Mouse (Mus musculus): Measurements from ENCODE around the gene Commd1.

The Commd1 gene

DNA sequence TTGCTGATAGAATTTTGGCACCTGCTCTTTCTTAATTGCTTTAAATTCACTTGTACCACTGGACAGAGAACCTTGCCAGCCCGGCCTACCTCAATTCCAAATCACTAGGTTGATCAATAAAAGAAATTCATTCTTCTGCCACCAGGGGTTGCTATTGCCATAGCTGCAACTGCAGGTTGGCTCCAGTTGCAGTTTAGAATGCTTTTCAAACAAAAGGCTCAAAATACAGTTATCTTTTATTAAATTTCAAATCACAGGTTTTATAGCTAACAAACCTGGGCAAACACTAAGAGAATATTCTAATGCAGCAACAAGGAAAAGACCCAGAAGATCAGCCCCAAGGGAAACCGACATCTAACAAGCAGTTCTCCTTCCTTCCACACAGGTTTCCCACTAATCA is 5.2 kb upstream of the Commd1 start:
- peak; percentile 24 to 33 for DNase-seq

DNA sequence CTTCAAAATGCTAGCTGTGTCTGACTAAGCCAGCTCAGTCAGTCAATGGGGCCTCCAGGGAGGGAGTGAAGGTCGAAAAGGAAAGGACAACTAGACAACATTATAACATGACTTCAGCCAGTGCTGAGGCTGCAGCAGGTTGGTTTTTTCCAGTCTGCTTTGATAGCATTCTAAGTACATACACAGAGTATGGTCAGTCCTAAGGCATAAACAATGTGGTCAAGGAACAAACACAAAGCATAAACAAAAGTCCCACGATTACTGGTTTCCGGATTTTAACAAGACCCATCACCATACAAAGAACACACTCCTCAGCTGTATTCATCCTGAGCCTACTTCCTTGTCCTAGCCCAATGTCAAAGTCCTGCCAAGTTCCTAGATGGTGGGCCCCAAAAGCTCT is 3.3 kb upstream of the Commd1 start:
- no peak for DNase-seq

DNA sequence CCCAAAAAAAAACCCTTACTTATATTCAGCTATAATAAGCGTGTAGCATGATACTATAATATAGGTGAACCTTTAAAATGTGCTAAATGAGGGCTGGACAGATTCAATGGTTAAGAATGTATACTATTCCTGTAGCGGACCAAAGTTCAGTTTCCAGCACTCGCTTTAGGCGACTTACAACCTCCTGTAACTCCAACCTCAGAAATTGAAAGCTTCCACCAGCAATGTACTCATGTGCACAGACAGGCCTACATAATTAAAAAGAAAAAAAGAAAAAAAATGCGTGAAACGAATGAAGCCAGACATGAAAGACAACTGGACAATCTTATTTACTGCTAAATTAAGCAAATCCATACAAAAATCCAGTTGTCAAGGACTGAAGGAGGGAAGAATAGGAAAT is 664 bp upstream of the Commd1 start:
- no peak for DNase-seq

DNA sequence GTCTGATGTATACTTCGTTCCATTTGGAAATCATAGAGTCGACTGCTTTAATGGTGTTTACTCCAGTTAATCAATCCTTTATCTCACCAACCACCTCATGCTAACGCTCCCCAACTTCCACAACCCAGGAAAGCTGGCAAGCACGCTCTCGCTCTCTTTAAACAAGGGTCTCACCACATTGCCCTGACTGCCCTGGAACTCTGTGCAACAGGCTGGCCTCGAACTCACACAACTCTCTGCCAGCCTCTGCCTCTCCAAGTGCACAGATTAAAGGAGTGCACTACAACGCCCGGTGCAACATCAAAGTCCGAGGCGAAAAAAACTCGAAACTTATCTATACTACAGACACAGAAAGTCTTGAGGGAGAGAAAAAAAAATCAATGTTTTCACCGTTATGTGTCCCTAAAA is 635 bp downstream of the Commd1 start:
- DNase-seq, result no peak

DNA sequence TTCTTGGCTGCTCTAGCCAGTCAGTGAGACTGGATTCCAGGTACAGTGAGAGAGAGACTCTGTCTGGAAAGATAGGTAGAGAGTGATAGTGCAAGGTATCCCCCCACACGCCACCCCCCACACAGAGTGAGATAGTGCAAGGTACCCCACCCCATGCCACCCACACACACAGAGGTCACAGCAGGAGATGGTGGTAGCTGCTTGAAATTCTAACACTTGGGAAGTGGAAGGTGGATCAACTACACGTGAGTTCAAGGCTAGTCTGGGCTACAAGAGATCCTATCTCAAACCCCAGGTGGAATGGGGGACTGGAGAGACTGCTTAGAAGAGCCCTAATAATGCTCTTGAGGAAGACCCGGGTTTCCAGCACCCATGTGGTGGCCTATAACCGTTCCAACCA is 1.1 kb downstream of the Commd1 start:
- no peak for DNase-seq

DNA sequence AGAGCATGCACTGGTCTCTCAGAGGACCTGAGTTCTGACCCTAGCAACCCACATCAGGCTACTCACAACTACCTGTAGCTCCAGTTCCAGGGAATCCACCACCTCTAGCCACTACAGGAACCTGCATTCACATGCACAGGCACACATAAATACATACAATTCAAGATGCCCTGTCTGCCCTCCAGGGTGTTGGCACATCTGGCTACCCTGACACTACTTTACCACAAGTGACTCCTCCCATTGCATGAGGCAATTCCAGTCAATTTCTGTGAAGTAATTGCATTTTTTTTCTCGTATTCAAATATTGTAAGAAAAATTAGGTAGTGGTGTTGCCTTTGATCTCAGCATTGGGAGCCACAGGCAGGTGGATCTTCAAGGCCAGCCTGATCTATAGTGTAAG is 3.0 kb downstream of the Commd1 start:
- no peak for DNase-seq

DNA sequence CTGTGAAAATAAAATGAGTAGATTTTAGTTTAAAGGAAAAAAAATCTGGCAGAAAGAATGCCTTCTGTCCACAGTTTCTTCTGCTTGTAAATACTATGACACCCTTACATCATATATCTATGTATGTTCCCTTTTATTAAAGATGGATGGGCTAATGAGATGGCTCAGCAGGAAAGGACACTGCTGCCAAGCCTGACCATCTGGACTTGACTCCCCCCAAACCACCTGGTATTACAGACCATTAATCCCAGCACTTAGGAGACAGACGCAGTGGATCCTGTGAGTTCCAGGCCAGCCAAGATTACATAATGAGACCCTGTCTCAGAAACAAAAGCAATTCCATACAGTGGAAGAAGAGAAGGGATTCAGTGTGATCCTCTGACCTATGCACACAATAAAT is 3.5 kb downstream of the Commd1 start:
- no peak for DNase-seq

DNA sequence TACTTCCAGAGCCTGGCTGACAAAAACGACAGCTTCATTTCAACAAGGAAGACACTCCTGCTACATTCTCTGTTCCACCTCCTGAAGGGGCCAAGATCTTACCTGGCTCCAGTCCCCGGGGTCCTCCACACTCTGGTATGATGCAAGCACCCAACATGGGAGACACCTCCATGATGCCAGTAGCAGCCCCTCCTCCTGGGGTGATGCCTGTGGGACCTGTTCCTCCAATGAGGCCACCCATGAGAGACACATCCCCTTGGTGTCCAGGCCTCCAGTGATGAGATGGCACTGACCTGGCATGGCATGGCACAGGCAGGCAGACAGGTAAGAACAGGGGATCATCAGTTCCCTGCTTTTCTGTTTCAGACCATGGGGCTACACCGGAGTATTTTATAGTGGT is 4.0 kb downstream of the Commd1 start:
- no peak for DNase-seq

DNA sequence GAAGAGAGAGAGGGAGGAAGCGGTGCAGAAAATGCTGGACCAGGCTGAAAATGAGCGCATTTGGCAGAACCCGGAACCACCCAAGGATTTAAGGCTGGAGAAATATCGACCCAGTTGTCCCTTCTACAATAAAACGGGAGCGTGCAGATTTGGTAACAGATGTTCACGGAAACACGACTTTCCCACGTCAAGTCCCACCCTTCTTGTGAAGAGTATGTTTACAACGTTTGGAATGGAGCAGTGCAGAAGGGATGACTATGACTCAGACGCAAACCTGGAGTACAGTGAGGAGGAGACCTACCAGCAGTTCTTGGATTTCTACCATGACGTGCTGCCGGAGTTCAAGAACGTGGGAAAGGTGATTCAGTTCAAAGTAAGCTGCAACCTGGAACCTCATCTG is 8.6 kb downstream of the Commd1 start:
- no peak for DNase-seq

DNA sequence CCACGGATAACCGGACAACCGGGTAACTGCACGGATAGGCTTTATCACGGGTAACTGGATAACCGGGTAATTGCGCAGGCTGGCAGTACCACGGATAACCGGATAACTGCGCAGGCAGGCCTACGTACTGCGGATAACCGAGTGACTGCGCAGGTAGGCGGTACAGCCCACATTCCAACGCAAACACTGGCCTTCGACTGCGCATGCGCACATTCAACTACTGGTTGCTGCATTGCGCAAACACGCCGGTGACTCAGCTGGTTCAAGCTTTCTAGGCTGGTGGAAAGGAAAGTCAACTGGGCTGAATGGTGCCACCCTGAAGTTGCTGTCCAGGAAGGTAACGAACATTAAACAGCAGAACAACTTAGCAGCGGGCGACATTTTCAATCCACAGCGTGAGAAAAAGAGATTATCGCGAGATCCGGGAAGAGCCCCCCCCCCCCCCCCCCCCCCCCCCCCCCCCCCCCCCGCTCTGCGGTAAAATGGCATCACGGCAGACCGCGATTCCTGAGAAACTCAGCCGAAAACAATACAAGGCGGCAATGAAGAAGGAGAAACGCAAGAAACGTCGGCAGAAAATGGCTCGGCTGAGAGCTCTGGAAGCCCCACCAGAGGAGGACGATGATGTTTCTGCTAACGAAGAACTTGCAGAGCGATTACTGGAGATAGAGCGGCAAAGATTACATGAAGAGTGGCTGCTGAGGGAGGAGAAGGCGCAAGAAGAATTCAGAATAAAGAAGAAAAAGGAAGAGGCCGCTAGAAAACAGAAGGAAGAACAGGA is 9.2 kb downstream of the Commd1 start:
- DNase-seq, result peak; percentile 82 to 88

DNA sequence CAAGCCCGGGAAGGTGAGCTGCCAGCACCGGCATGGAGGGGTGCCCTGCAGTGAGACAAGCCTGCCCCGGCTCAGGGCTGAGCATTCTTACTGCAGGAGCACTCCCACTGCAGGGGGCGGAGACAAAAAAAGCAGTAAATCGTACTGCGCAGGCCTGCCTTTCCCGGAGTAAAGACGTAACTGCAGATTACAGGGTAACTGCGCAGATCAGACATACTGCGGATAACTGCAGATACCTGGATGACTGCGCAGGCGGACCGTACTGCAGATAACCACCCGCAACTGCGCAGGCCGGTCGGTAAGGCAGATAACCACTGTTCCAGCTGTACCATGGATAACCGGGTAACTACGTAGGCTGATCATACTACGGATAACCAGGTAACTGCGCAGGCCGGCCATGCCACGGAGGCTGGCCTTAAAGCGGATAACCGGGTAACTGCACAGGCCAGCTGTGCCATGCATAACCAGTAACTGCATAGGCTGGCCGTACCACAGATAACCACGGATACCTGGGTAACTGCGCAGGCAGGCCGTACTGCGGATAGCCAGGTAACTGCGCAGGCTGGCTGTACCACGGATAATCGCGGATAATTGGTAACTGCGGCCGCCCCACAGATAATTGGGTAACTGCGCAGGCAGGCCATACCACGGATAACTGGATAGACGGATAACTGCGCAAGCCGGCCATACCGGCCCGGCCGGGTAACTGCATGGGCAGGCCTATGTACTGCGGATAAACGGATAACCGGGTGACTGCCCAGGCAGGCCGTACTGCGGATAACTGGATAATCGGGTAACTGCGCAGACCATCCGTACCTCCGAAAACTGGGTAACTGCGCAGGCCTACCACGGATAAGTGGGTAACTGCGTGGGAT is 10.1 kb downstream of the Commd1 start, which contains the start of gene Zrsr1:
Gene Zrsr1 (plus strand): TSS at position 171 of the 875 bp plus-strand sequence.
- DNase-seq, result peak; percentile 61 to 76

DNA sequence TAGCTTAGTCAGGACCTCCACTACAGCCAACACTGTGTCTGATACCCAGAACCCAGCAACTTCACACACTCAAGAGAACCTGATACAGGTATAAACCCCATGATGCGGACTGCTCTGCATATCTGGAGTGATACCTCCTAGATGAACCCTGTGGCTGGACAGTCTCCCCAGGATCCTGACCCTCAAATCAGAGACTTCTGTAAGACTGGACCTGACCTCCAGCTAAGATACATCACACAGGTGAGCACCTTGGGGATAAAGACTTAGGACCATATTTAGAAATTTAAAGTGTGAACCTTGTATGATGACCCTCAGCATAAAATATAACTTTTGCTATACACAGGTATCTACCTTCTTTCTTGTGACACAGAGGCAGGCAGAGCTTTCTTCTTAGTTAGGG is 11.6 kb downstream of the Commd1 start:
- no peak for DNase-seq

DNA sequence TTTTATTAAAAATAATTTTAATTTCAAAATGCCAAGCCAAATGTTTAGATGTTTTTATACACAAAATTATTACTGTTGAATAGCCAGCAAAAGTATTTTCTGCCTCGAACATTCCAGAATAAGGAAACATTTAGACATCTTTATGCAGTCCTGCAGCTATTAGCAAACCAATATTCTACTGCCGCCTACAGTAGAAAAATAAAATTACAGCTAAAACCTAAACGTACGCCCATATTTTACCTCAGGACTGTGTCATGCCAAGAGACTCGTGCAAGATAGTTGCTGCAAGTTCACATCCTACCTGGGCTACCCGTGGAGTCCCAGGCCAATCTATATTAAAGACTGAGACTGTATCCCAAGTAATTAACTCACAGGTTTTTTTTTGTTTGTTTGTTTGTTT is 12.7 kb downstream of the Commd1 start:
- DNase-seq, result no peak

DNA sequence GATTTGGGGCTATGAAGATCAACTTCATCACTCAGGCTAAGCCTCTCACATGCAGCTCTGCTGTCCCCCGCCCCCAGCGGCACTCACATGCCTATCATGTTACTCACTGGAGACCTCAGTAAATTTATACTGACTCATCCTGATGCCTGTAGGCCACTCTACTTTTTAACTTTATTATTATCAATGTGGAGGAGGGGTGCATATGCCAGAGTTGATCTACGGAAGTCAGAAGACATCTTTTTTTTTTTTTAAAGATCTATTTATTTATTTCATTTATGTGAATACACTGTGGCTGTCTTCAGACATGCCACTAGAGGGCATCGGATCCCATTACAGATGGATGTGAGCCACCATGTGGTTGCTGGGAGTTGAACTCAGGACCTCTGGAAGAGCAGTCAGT is 16.7 kb downstream of the Commd1 start:
- DNase-seq, result peak in 1 of 2 experiments; percentile 39

DNA sequence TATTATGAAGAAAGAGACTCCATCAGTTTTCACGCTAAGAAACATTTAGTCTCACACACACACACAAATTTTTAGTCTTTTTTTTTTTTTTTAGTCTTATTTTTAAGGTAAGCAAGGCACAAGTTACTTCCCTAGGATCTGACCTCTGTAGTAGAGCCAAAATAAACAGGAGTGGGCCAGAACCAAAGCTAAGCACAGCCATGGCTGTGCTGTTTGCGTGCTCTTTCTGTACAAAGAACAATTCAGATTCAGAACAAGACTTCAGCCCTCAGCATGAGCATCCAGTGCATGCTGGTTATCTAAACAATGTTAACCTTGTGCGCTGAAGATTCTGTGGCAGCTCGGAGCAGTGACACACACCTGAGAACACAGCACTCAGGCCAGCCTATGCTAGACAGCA is 17.8 kb downstream of the Commd1 start:
- no peak for DNase-seq

DNA sequence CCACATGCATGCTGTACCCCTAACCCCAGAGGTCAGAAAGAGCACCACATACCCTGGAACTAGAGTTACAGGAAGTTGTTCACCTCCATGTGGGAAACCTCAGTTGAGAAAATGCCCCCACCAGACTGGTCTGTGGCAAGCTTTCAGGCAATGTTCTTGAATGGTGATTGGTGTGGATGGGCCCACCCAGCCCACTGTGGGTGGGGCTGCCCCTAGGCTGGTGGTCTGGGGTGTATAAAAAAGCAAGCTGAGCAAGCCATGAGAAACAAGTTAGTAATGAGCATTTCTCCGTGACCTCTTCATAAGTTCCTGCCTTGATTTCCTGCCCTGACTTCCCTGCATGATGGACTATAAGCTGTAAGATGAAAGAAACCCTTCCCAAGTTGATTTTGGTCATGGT is 20.1 kb downstream of the Commd1 start:
- no peak for DNase-seq

DNA sequence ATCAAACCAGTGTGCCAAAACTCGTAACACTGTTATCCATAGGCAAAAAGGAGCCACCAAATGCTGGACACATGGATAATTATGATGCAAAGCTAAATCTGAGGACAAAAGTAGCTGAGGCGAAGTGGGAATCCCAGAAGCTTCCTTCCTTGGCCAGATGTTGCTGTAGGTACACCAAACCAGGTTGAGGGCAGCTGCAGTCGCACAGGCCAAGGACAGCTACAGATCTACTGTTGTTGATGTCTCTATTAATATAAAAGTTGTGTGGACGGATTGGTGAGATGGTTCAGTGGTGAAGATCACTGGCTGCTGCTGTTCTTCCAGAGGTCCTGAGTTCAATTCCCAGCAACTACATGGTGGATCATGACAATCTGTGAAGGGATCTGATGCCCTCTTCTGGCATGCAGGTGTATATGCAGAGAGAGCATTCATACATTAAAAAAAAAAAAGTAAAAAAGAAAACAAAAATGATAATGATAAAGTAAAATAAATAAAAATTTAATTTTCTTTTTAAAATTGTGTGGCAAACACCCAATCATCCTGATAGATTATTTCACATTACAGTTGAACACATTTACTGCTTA is 24.3 kb downstream of the Commd1 start:
- no peak for DNase-seq

DNA sequence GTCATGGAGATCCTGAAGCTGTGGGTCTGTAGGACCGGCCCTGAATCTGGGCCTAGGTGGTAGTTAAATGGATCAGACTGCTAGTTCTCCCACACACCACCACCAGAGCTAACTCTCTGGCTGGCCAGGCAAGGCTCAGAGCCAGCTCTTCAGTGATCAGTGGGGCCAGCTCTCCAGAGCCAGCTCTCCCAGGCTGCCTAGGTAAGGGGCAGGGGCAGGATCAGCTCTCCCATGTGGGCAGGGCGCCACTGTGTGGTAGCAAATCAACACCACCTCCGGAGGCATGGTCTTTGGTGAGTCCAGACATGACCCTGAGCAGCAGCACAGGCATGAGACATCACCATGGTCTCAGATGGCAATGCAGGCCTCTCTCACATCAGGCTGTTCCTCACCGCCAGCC is 25.4 kb downstream of the Commd1 start:
- peak; percentile 72 to 81 for DNase-seq

DNA sequence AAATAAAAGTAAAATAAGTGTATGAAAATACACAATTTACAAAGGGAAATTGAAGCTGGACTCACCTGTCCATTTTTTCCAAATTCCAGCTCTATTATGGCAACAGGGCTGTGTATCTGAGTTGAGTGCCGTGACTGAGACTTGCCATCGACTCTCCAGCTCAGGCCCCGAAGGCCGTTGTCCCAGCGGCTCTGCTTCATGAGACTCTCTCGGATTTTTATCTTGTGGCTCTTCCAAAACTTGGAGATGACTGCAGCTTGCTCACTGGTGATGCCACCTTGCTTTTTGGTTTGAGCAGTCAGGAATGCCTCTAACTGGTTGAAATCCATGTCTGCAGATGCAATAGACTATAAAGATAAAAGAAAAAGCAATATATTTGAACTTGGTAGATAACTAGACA is 25.8 kb downstream of the Commd1 start:
- no peak for DNase-seq

DNA sequence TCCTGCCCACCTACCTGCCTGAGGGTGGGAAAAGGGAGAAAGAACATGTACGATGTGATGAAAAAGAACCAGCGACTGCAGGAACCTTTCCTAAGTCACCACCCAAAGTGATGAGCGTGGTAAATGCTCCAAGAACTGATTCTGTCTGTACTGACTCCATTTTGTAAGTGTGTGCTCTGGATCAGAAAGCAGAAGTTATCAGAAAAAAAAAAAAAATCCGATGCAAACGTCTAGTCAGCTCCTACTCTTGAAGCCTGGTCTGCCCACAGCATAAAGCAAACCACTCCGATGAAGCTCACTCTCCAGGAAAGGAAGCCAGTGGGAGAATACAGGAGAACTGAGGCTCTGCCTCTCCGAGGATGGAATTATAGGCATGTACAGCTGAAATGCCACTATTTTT is 29.5 kb downstream of the Commd1 start:
- DNase-seq, result no peak

DNA sequence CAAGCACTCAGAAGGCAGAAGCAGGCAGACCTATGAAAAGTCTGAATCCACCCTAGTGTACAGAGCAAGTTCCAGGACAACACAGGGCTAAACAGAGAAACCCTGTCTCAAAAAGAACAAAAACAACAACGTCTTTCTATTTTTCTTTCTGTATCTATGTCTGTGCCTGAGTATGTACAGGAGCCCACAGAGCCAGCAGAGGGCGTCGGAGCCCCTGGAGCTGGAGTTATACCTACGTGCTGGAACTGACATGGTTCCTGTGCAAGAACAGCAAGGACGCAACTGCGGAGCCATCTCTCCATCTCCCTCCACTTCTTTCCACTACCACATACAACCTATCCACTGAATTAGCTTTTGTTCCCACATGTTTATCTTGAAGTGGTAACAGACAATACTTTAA is 32.1 kb downstream of the Commd1 start:
- no peak for DNase-seq

DNA sequence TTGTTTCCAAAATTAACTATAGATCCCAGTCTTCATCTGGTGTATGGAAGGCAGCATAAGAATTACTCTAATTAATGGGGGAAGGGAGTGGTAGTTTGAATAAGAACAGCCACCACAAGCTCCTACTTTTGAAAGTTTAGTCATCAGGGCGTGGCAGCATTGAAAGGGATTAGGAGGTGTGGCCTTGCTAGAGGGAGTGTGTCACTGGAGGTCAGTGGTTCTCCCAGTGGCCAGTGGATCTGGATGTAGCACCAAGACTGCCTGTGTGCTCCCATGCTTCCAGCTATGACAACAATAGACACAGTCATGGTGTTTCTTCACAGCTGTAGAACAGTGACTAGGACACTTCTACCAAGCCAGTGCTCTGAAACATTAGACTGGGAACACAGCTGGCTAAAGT is 33.1 kb downstream of the Commd1 start:
- no peak for DNase-seq

DNA sequence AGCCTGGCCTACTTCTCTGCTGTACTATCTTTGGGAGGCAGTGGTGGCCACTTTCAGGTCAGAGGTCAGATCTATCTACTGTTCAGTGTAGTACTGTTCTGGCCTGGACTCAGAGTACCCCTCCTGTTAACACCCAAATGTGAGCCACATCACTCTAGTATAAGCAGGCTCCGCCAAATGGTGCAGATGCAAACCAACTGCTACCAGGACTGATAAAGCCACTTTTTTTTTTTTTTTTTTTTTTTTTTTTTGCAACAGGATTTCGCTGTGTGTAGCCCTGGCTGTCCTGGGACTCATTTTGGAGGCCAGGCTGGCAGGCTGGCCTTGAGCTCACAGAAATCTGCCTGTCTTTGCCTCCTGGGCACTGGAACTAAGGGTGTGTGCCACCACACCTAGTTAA is 43.2 kb downstream of the Commd1 start:
- no peak for DNase-seq

Data from kidney, postnatal 4 days (tissue).